Mouse (Mus musculus) hindbrain, embryonic 16.5 days (tissue): ENCODE measurements around the gene Abhd14b. TPM values are rescaled to one million over a fixed set of nuclear protein-coding genes. Genes with fewer than 3 reads are reported as not detected.

Experiments
- ATAC-seq: fragments of 200-750 bp; cut with Nextera tagmentation; 2 replicates; pipeline ENCODE4 v1.8.0; 2017; ENCODE audit warnings: moderate TSS enrichment, moderate library complexity
- H3K27ac ChIP-seq: fragments of 300-500 bp; sonication (generic); 2 replicates; pipeline ENCODE4 v1.5.1; 2014; ENCODE audit warnings: low read depth, mild to moderate bottlenecking, control low read depth, low read length, moderate library complexity
- H3K27me3 ChIP-seq: fragments of 300-500 bp; sonication (generic); replicated peaks from 2 replicates; pipeline ENCODE4 v1.6.1; 2014; ENCODE audit warnings: low read length; ENCODE audit not compliant: control insufficient read depth, insufficient read depth
- H3K36me3 ChIP-seq: fragments of 300-500 bp; sonication (generic); 2 replicates; pipeline ENCODE4 v1.6.1; 2014; ENCODE audit warnings: mild to moderate bottlenecking, low read length, moderate library complexity, mixed read lengths; ENCODE audit not compliant: control insufficient read depth, insufficient read depth
- H3K4me1 ChIP-seq: fragments of 300-500 bp; sonication (generic); 2 replicates; pipeline ENCODE4 v1.6.1; 2014; ENCODE audit warnings: low read depth, low read length; ENCODE audit not compliant: control insufficient read depth, insufficient read depth
- H3K4me2 ChIP-seq: fragments of 300-500 bp; sonication (generic); 2 replicates; pipeline ENCODE4 v1.6.1; 2014; ENCODE audit warnings: mild to moderate bottlenecking, low read length, control low read depth, moderate library complexity
- H3K4me3 ChIP-seq: fragments of 300-500 bp; sonication (generic); 2 replicates; pipeline ENCODE4 v1.5.1; 2014; ENCODE audit warnings: mild to moderate bottlenecking, low read length, control low read depth, moderate library complexity
- H3K9ac ChIP-seq: fragments of 300-500 bp; sonication (generic); 2 replicates; pipeline ENCODE4 v1.6.1; 2014; ENCODE audit warnings: low read depth, mild to moderate bottlenecking, control low read depth, low read length, moderate library complexity
- H3K9me3 ChIP-seq: fragments of 300-500 bp; sonication (generic); 2 replicates; pipeline ENCODE4 v1.6.1; 2014; ENCODE audit warnings: mild to moderate bottlenecking, low read length, moderate library complexity; ENCODE audit not compliant: control insufficient read depth
- WGBS: fragments of 180-500 bp; shearing (Covaris S2); extraction: QIAGEN DNeasy Blood & Tissue Kit; methylation state at CpG from one replicate; pipeline ENCODE4 v1.1.7; 2014; 5-methylcytosine and 5-hydroxymethylcytosine counted together
- polyA plus RNA-seq: library from polyadenylated mRNA; unstranded; fragments of >200 nt; fragmentation: Nextera tagmentation; extraction: Ambion mirVana; gene quantifications from 2 replicates; pipeline ENCODE4 v1.2.1, GENCODE M21; 2015

The Abhd14b gene
- polyA plus RNA-seq, 1 experiment from 2014 or later: 13.2 TPM

- Histone ChIP-seq H3K4me2 (no peak overlapping the region), H3K27me3 (no peaks in the 10 kb centered on the region), H3K27ac (no peak overlapping the region), H3K36me3 (no peaks in the 10 kb centered on the region), H3K9me3 (no peaks in the 10 kb centered on the region), H3K4me1 (no peaks in the 10 kb centered on the region), H3K4me3 (no peak overlapping the region), H3K9ac (no peak overlapping the region)
- no peak for ATAC-seq
- WGBS: 74% methylated on average over 2 of the region's 2 CpGs
Measured at GRCm38 (mm10) chr9:106410086-106410650, 37.1 kb upstream of the Abhd14b start.

- Histone ChIP-seq H3K36me3 (no peaks in the 10 kb centered on the region), H3K27me3 (no peaks in the 10 kb centered on the region), H3K4me3 (no peak overlapping the region), H3K4me1 (no peaks in the 10 kb centered on the region), H3K9me3 (no peaks in the 10 kb centered on the region), H3K4me2 (no peak overlapping the region), H3K9ac (no peak overlapping the region), H3K27ac (no peak overlapping the region)
- 77% methylated on average over 9 of the region's 9 CpGs for WGBS
- no peak for ATAC-seq
Measured at GRCm38 (mm10) chr9:106411091-106411594, 36.1 kb upstream of the Abhd14b start.

GRCm38 (mm10) chr9:106411729-106412128, 35.5 kb upstream of the Abhd14b start:
- Histone ChIP-seq H3K4me1 (no peaks in the 10 kb centered on the region), H3K4me2 (no peak overlapping the region), H3K27me3 (no peaks in the 10 kb centered on the region), H3K4me3 (no peak overlapping the region), H3K36me3 (no peaks in the 10 kb centered on the region), H3K27ac (no peak overlapping the region), H3K9ac (no peak overlapping the region), H3K9me3 (no peaks in the 10 kb centered on the region)
- 81% methylated on average over 6 of the region's 6 CpGs for WGBS
- no peak for ATAC-seq

GRCm38 (mm10) chr9:106412210-106412609, 35.0 kb upstream of the Abhd14b start:
- no peak for ATAC-seq
- H3K27ac ChIP-seq: no peak overlapping the region
- no peak overlapping the region for H3K4me2 ChIP-seq
- H3K27me3 ChIP-seq: no peaks in the 10 kb centered on the region
- no peak overlapping the region for H3K9ac ChIP-seq
- WGBS: 71% methylated on average over 3 of the region's 3 CpGs
- no peaks in the 10 kb centered on the region for H3K9me3 ChIP-seq
- no peak overlapping the region for H3K4me3 ChIP-seq
- H3K4me1 ChIP-seq: no peaks in the 10 kb centered on the region
- H3K36me3 ChIP-seq: no peaks in the 10 kb centered on the region

GRCm38 (mm10) chr9:106413606-106414005, 33.7 kb upstream of the Abhd14b start:
- WGBS: 85% methylated on average over 5 of the region's 5 CpGs
- H3K27ac ChIP-seq: no peak overlapping the region
- no peak overlapping the region for H3K4me2 ChIP-seq
- H3K4me1 ChIP-seq: peaks cover 14% of the 10 kb centered on the region
- H3K27me3 ChIP-seq: no peaks in the 10 kb centered on the region
- H3K9me3 ChIP-seq: no peaks in the 10 kb centered on the region
- no peaks in the 10 kb centered on the region for H3K36me3 ChIP-seq
- H3K9ac ChIP-seq: no peak overlapping the region
- ATAC-seq: no peak
- no peak overlapping the region for H3K4me3 ChIP-seq

GRCm38 (mm10) chr9:106416826-106417225, 30.4 kb upstream of the Abhd14b start:
- ATAC-seq: no peak
- H3K27ac ChIP-seq: no peak overlapping the region
- WGBS: 92% methylated on average over 6 of the region's 6 CpGs

GRCm38 (mm10) chr9:106417841-106418625, 29.2 kb upstream of the Abhd14b start:
- Histone ChIP-seq H3K36me3 (no peaks in the 10 kb centered on the region), H3K9ac (peak overlapping the region; percentile 65), H3K27ac (peak overlapping the region; percentile 59), H3K9me3 (no peaks in the 10 kb centered on the region), H3K4me1 (peaks cover 29% of the 10 kb centered on the region), H3K4me2 (peak overlapping the region; percentile 79), H3K4me3 (peak overlapping the region; percentile 29), H3K27me3 (no peaks in the 10 kb centered on the region)
- ATAC-seq: peak; percentile 76
- 19% methylated on average over 21 of the region's 29 CpGs for WGBS

More at GRCm38 (mm10) chr9:106416826-106417225, 30.4 kb upstream of the Abhd14b start:
- Histone ChIP-seq H3K9me3 (no peaks in the 10 kb centered on the region), H3K4me1 (peaks cover 29% of the 10 kb centered on the region), H3K9ac (no peak overlapping the region), H3K27me3 (no peaks in the 10 kb centered on the region), H3K4me2 (no peak overlapping the region), H3K36me3 (no peaks in the 10 kb centered on the region), H3K4me3 (no peak overlapping the region)

- WGBS: 4% methylated on average over 2 of the region's 2 CpGs
- Histone ChIP-seq H3K27ac (no peak overlapping the region), H3K4me2 (peak overlapping the region; percentile 42)
Measured at GRCm38 (mm10) chr9:106420608-106421007, 26.7 kb upstream of the Abhd14b start.

GRCm38 (mm10) chr9:106421033-106421864, 26.0 kb upstream of the Abhd14b start:
- H3K9me3 ChIP-seq: no peaks in the 10 kb centered on the region
- peak overlapping the region; percentile 42 for H3K4me2 ChIP-seq
- H3K4me3 ChIP-seq: no peak overlapping the region
- no peak overlapping the region for H3K27ac ChIP-seq
- H3K4me1 ChIP-seq: peaks cover 29% of the 10 kb centered on the region
- WGBS: 6% methylated on average over 18 of the region's 18 CpGs
- no peaks in the 10 kb centered on the region for H3K27me3 ChIP-seq
- no peak overlapping the region for H3K9ac ChIP-seq
- H3K36me3 ChIP-seq: no peaks in the 10 kb centered on the region
- peak; percentile 22 for ATAC-seq

More at GRCm38 (mm10) chr9:106420608-106421007, 26.7 kb upstream of the Abhd14b start:
- no peaks in the 10 kb centered on the region for H3K36me3 ChIP-seq
- H3K27me3 ChIP-seq: no peaks in the 10 kb centered on the region
- H3K4me3 ChIP-seq: no peak overlapping the region
- H3K9ac ChIP-seq: no peak overlapping the region
- no peak for ATAC-seq
- no peaks in the 10 kb centered on the region for H3K9me3 ChIP-seq
- H3K4me1 ChIP-seq: peaks cover 29% of the 10 kb centered on the region
